Mouse (Mus musculus) liver, postnatal 0 days (tissue): ENCODE measurements at regions not wholly inside any gene's neighbourhood (a gene's known extent, or its start where the extent isn't known, plus 50 kb on each side); places are given as distances from the start of the nearest gene placed in this dataset.

ENCODE experiments used
- CTCF ChIP-seq: sonication (generic); IDR thresholded peaks from 2 replicates; pipeline ENCODE4 v1.5.1; 2016; ENCODE audit warnings: antibody characterized with exemption, low read depth
- EP300 ChIP-seq: IDR thresholded peaks from 2 replicates; pipeline ENCODE4 v1.6.1; 2016; ENCODE audit warnings: antibody characterized with exemption, low read depth, mild to moderate bottlenecking

- TF ChIP-seq CTCF (no peak), EP300 (no peak)
These were observed 221.6 kb upstream of the Noct start for GRCm38 (mm10) chr3:51002662-51003061.
